ENCODE assay signal across 10 mouse cellular contexts in genomic region chr17:28332915-28333546, GRCm38 (mm10). TPM values are rescaled to one million over a fixed set of nuclear protein-coding genes. Genes with fewer than 3 reads are reported as not detected.
DNase-seq lines count a peak whose midpoint lies in the region; ATAC-seq lines count a peak whose summit lies in the region.
"Had no signal": no experiment of that assay in that cellular context is flagged by ENCODE, and none has a peak within 500 bp of the region (broad histone marks: within the 10 kb centered on the region; RNA-seq: fewer than 3 reads in every experiment).

No protein-coding gene starts in this region.

- peak; percentile 55 for DNase-seq in ZHBTc4 (ENCODE audit: low read depth, low spot score)
- no peak for DNase-seq in layer of hippocampus, adult 11-12 months (ENCODE audit: low spot score)
- DNase-seq in cerebellum, adult 18-20 months, result no peak
- no peak for DNase-seq in gastrocnemius, adult 18-20 months (ENCODE audit: low spot score)
- DNase-seq: right cerebral cortex, adult 18-20 months had no signal

- no peak for ATAC-seq in hindbrain, embryonic 13.5 days (ENCODE audit: low FRiP score)
- ATAC-seq in hindbrain, embryonic 16.5 days, result no peak
- 0 out of 2 replicates have a peak, but pooled peaks have one; percentile 8 for ATAC-seq in granulocyte monocyte progenitor cell, adult 5-6 weeks (replicated peaks; ENCODE audit: poor library complexity, severe bottlenecking)
- ATAC-seq in midbrain, embryonic 15.5 days (replicated peaks), result no peak

- H3K27me3 ChIP-seq in hindbrain, embryonic 13.5 days, result no peaks in the 10 kb centered on the region
- no peaks in the 10 kb centered on the region for H3K27me3 ChIP-seq in hindbrain, embryonic 16.5 days (replicated peaks; ENCODE audit: control insufficient read depth, insufficient read depth, low read length)
- H3K27me3 ChIP-seq in midbrain, embryonic 15.5 days (replicated peaks), result no peaks in the 10 kb centered on the region

- H3K9ac ChIP-seq in hindbrain, embryonic 13.5 days, result peak overlapping the region; percentile 13
- H3K9ac ChIP-seq in hindbrain, embryonic 16.5 days (ENCODE audit: low read depth, low read length), result no peak overlapping the region
- no peak overlapping the region for H3K9ac ChIP-seq in midbrain, embryonic 15.5 days

- H3K9me3 ChIP-seq in hindbrain, embryonic 13.5 days, result no peaks in the 10 kb centered on the region
- H3K9me3 ChIP-seq in hindbrain, embryonic 16.5 days (ENCODE audit: control insufficient read depth, low read length), result no peaks in the 10 kb centered on the region
- H3K9me3 ChIP-seq in midbrain, embryonic 15.5 days, result no peaks in the 10 kb centered on the region

- H3K4me1 ChIP-seq in hindbrain, embryonic 13.5 days (replicated peaks), result peaks cover 30% of the 10 kb centered on the region
- H3K4me1 ChIP-seq in hindbrain, embryonic 16.5 days (ENCODE audit: control insufficient read depth, insufficient read depth, low read depth, low read length), result peaks cover 10% of the 10 kb centered on the region
- H3K4me1 ChIP-seq in midbrain, embryonic 15.5 days, result peaks cover 20% of the 10 kb centered on the region

- no peak overlapping the region for H3K4me3 ChIP-seq in hindbrain, embryonic 13.5 days
- no peak overlapping the region for H3K4me3 ChIP-seq in hindbrain, embryonic 16.5 days (ENCODE audit: low read length)
- no peak overlapping the region for H3K4me3 ChIP-seq in midbrain, embryonic 15.5 days

- peaks cover 31% of the 10 kb centered on the region for H3K36me3 ChIP-seq in hindbrain, embryonic 13.5 days
- H3K36me3 ChIP-seq in hindbrain, embryonic 16.5 days (ENCODE audit: control insufficient read depth, insufficient read depth, low read length), result peaks cover 9% of the 10 kb centered on the region
- H3K36me3 ChIP-seq in midbrain, embryonic 15.5 days (replicated peaks), result peaks cover 10% of the 10 kb centered on the region

- 0 out of 2 replicates have a peak overlapping the region, but pooled peaks have one; percentile 0 for H3K4me2 ChIP-seq in hindbrain, embryonic 13.5 days
- H3K4me2 ChIP-seq in hindbrain, embryonic 16.5 days (ENCODE audit: low read length), result no peak overlapping the region; the same call in 1 of the 2 replicates
- H3K4me2 ChIP-seq in midbrain, embryonic 15.5 days, result peak overlapping the region; percentile 1; the same call in 1 of the 2 replicates

- 67% methylated on average over 31 of the region's 31 CpGs for WGBS in hindbrain, embryonic 13.5 days
- WGBS in hindbrain, embryonic 16.5 days, result 64% methylated on average over 30 of the region's 31 CpGs
- WGBS in midbrain, embryonic 15.5 days, result 69% methylated on average over 31 of the region's 31 CpGs

- no peak overlapping the region for H3K27ac ChIP-seq in hindbrain, embryonic 13.5 days
- no peak overlapping the region for H3K27ac ChIP-seq in hindbrain, embryonic 16.5 days (ENCODE audit: low read depth, low read length)
- H3K27ac ChIP-seq in midbrain, embryonic 15.5 days, result no peak overlapping the region

RNA-seq across cellular contexts. Expression of gene Rpl10a, which starts 4.8 kb away (rescaled TPM):
- polyA plus RNA-seq in hindbrain, embryonic 13.5 days (2015; fragmentation: Nextera tagmentation; extraction: Ambion mirVana), result 336 and 366 TPM in 2 replicates
- 287 and 323 TPM in 2 replicates for polyA plus RNA-seq in hindbrain, embryonic 16.5 days (2015; fragmentation: Nextera tagmentation; extraction: Ambion mirVana)
- total RNA-seq in granulocyte monocyte progenitor cell, adult 5-6 weeks (2014; fragmentation: Nextera tagmentation), result 2,618 and 3,063 TPM in 2 replicates
- total RNA-seq in granulocyte monocyte progenitor cell, adult 5-6 weeks (2017), result 785 and 838 TPM in 2 replicates
- polyA plus RNA-seq in midbrain, embryonic 15.5 days (2015; fragmentation: Nextera tagmentation; extraction: Ambion mirVana), result 307 and 313 TPM in 2 replicates
- total RNA-seq in gastrocnemius, adult 18-20 months (2021), result 100 to 1,000 TPM; 418 to 419 TPM

RNA-seq across cellular contexts. Expression of gene Tead3, which starts 17.6 kb away (rescaled TPM):
- 1.8 and 2.0 TPM in 2 replicates for polyA plus RNA-seq in hindbrain, embryonic 13.5 days (2015; fragmentation: Nextera tagmentation; extraction: Ambion mirVana)
- polyA plus RNA-seq in hindbrain, embryonic 16.5 days (2015; fragmentation: Nextera tagmentation; extraction: Ambion mirVana), result 1.4 and 2.0 TPM in 2 replicates
- 3.3 TPM in 1 of 2 replicates, not detected in the other for total RNA-seq in granulocyte monocyte progenitor cell, adult 5-6 weeks (2014; fragmentation: Nextera tagmentation)
- total RNA-seq in granulocyte monocyte progenitor cell, adult 5-6 weeks (2017), result 0.04 TPM in 1 of 2 replicates, not detected in the other
- 1.4 and 2.1 TPM in 2 replicates for polyA plus RNA-seq in midbrain, embryonic 15.5 days (2015; fragmentation: Nextera tagmentation; extraction: Ambion mirVana)
- 1 to 10 TPM; 5.3 to 6.9 TPM for total RNA-seq in gastrocnemius, adult 18-20 months (2021)

RNA-seq across cellular contexts. Expression of gene Fance, which starts 19.7 kb away (rescaled TPM):
- polyA plus RNA-seq in hindbrain, embryonic 13.5 days (2015; fragmentation: Nextera tagmentation; extraction: Ambion mirVana), result 21.9 and 24.2 TPM in 2 replicates
- 25.0 and 25.7 TPM in 2 replicates for polyA plus RNA-seq in hindbrain, embryonic 16.5 days (2015; fragmentation: Nextera tagmentation; extraction: Ambion mirVana)
- 41.7 and 47.9 TPM in 2 replicates for total RNA-seq in granulocyte monocyte progenitor cell, adult 5-6 weeks (2014; fragmentation: Nextera tagmentation)
- 15.0 and 16.4 TPM in 2 replicates for total RNA-seq in granulocyte monocyte progenitor cell, adult 5-6 weeks (2017)
- polyA plus RNA-seq in midbrain, embryonic 15.5 days (2015; fragmentation: Nextera tagmentation; extraction: Ambion mirVana), result 27.8 and 28.5 TPM in 2 replicates
- 10 to 100 TPM; 10.3 to 11.2 TPM for total RNA-seq in gastrocnemius, adult 18-20 months (2021)

RNA-seq across cellular contexts. Expression of gene Tulp1, which starts 32.0 kb away (rescaled TPM):
- polyA plus RNA-seq in hindbrain, embryonic 13.5 days (2015; fragmentation: Nextera tagmentation; extraction: Ambion mirVana), result 2.1 and 2.2 TPM in 2 replicates
- 1.5 and 1.6 TPM in 2 replicates for polyA plus RNA-seq in hindbrain, embryonic 16.5 days (2015; fragmentation: Nextera tagmentation; extraction: Ambion mirVana)
- total RNA-seq in granulocyte monocyte progenitor cell, adult 5-6 weeks (2014; fragmentation: Nextera tagmentation), result not detected in 2 replicates
- total RNA-seq in granulocyte monocyte progenitor cell, adult 5-6 weeks (2017), result 0.69 TPM in 1 of 2 replicates, not detected in the other
- polyA plus RNA-seq in midbrain, embryonic 15.5 days (2015; fragmentation: Nextera tagmentation; extraction: Ambion mirVana), result 1.3 and 1.9 TPM in 2 replicates
- total RNA-seq in gastrocnemius, adult 18-20 months (2021), result not detected
- polyA plus RNA-seq: liver, embryonic 16.5 days had no signal
